Mouse (Mus musculus) thymus, postnatal 0 days (tissue): Measurements from ENCODE around the gene Fpr-rs6. TPM values are rescaled to one million over a fixed set of nuclear protein-coding genes. Genes with fewer than 3 reads are reported as not detected.

ENCODE experiments used
- DNase-seq: peaks from one replicate; pipeline ENCODE4 v3.0.0-alpha.2; 2015; ENCODE audit warnings: low spot score
- polyA plus RNA-seq: library from polyadenylated mRNA; unstranded; fragments of >200 nt; fragmentation: Nextera tagmentation; extraction: Ambion mirVana; gene quantifications from 2 replicates; pipeline ENCODE4 v1.2.1, GENCODE M21; 2015

The Fpr-rs6 gene
- not detected in 2 replicates for polyA plus RNA-seq

DNA sequence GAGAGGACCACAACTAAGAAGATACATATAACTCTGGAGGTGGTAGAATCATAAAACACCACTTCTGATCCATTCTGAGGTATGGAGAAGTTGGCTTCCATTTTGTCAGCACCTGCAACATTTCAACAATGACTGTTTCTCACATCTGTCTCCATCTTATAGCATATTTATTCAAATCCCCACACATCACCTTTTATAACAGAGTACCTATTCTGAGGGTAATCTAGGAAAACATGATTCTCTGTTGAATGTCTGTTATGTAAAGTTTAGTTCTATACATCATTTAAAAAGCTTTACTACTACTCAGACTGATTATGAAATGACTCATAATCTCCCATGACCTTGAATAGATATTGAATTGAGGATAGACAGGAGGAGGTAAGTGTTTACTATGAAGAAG, at the start of gene Fpr-rs6:
TSS of gene Fpr-rs6 (minus strand) at position 101 of the 400 bp plus-strand sequence.
- no peak for DNase-seq

Other genes with a start within 250 kb of the Fpr-rs6 start
- not detected in 2 replicates for gene Vmn2r104, start 134.8 kb downstream of the Fpr-rs6 start, polyA plus RNA-seq
- gene Fpr-rs7, start 68.9 kb downstream of the Fpr-rs6 start, polyA plus RNA-seq: not detected in 2 replicates
- not detected in 2 replicates for gene Vmn2r105, start 52.0 kb upstream of the Fpr-rs6 start, polyA plus RNA-seq
- not detected in 2 replicates for gene Vmn2r106, start 102.5 kb upstream of the Fpr-rs6 start, polyA plus RNA-seq
- not detected in 2 replicates for gene Vmn2r107, start 162.1 kb upstream of the Fpr-rs6 start, polyA plus RNA-seq
- gene Vmn1r224, start 231.0 kb upstream of the Fpr-rs6 start, polyA plus RNA-seq: not detected in 2 replicates